Mouse (Mus musculus): ENCODE measurements around the gene Pcgf1. TPM values are rescaled to one million over a fixed set of nuclear protein-coding genes. Genes with fewer than 3 reads are reported as not detected.

Gene Pcgf1
- polyA plus RNA-seq, 1 experiment from 2014 or later: 18.0 TPM

DNA sequence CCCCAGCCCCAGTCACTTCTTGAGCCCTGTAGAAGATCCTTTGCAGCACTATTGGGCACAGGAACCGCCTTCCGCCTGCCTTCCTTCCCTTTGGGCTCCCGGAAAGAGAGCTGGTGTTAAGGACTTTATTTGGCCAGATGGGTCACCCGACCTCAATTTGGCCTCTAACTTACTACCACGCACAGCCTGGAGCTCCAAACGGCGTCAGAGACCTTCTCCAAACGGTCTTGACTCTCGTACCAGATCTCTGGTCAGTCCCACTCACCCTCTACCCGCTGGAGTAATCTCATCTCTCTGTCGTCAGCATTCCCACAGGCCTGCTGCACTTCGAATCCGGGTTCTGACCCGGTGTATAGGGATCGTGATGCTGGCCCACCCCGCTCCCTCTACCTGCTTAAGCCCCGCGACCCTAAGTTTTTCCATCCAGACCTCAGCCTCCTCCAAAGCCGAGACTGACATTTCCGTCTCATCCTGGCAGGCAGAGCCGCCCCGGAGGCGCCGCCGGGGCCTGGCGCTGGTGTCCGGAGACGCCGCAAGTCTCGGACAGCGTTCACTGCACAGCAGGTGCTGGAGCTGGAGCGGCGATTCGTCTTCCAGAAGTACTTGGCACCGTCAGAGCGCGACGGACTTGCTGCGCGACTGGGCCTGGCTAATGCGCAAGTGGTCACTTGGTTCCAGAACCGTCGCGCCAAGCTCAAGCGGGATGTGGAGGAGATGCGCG lies 9.7 kb downstream of the Pcgf1 start:
- ATAC-seq (replicated peaks; ENCODE audit: extremely low read depth, insufficient read depth, low FRiP score): no peak
- H3K4me2 ChIP-seq (ENCODE audit: low read depth, low read length): peak overlapping the region; percentile 62
- peak overlapping the region; percentile 1 for H3K9ac ChIP-seq (ENCODE audit: low read length)

DNA sequence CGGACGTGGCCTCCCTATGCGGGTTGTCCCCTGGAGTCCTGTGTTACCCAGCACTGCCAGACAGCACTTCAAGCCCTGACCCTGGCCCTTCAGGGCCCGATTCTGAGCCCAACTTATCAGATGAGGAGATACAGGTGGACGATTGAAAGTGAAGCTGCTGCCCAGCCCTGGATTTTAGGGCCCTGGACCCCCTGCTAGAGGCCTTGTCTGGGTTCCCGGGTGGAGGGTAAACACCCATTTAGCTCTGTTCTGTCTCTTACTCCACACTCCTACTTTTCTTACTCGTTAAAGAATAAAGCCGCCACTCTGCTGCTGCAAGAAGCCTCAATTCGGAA lies 10.2 kb downstream of the Pcgf1 start:
- ATAC-seq (replicated peaks; ENCODE audit: extremely low read depth, insufficient read depth, low FRiP score): no peak
- WGBS: 15% methylated on average over 9 of the region's 9 CpGs
- no peaks in the 10 kb centered on the region for H3K9me3 ChIP-seq (replicated peaks; ENCODE audit: control insufficient read depth, low read length)
- H3K27ac ChIP-seq (ENCODE audit: low read length): no peak overlapping the region
- H3K4me2 ChIP-seq (ENCODE audit: low read depth, low read length): peak overlapping the region; percentile 62
- H3K27me3 ChIP-seq (ENCODE audit: control insufficient read depth, insufficient read depth, low read length): peaks cover 58% of the 10 kb centered on the region
- H3K4me1 ChIP-seq (ENCODE audit: control insufficient read depth, insufficient read depth, low read length): peaks cover 8% of the 10 kb centered on the region
- H3K36me3 ChIP-seq (ENCODE audit: control insufficient read depth, insufficient read depth): no peaks in the 10 kb centered on the region
- H3K9ac ChIP-seq (ENCODE audit: low read length): peak overlapping the region; percentile 1; the same call in 1 of the 2 replicates
- peak overlapping the region; percentile 45 for H3K4me3 ChIP-seq (ENCODE audit: low read length)

More for the DNA sequence above, 9.7 kb downstream of the Pcgf1 start:
- Histone ChIP-seq H3K4me3 (ENCODE audit: low read length) (peak overlapping the region; percentile 45), H3K27me3 (ENCODE audit: control insufficient read depth, insufficient read depth, low read length) (peaks cover 63% of the 10 kb centered on the region), H3K36me3 (ENCODE audit: control insufficient read depth, insufficient read depth) (no peaks in the 10 kb centered on the region), H3K4me1 (ENCODE audit: control insufficient read depth, insufficient read depth, low read length) (peaks cover 6% of the 10 kb centered on the region), H3K27ac (ENCODE audit: low read length) (no peak overlapping the region), H3K9me3 (replicated peaks; ENCODE audit: control insufficient read depth, low read length) (no peaks in the 10 kb centered on the region)
- 2% methylated on average over 47 of the region's 47 CpGs for WGBS

DNA sequence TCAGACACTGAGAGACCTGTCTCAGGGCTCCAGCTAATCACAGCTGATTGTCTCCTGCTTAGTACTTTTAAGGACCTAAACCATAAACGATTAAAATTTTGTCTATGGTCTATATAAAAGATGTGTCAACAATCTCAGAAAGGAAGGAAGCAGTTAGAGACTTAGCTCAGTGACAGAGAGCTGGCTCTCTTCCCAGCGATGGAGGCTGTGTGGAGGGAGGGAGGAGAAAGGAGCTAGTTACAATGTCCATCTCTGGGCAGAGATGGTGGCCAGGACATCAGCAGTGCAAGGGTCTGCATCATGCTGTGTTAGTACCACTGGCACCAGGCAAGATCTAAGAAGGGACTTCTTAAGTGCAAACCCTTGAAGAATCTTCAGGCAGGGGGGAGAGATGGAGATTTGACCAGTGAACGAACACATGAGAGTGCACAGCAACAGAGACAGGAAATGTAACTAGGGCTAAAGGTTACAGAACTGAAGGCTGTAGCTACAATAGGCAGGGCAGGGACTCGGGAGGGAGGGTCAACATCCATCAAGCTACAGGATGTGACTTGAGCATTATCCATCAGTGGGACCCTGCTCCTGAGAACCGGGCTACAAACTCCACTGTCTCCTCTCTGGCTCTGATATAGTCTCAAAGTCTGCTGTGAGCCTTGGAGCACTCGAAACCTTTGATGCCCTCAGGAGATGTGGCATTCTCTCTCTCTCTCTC lies 14.9 kb downstream of the Pcgf1 start:
- Histone ChIP-seq H3K9me3 (replicated peaks; ENCODE audit: control insufficient read depth, low read length) (no peaks in the 10 kb centered on the region), H3K27ac (ENCODE audit: low read length) (peak overlapping the region; percentile 31; the same call in 1 of the 2 replicates), H3K9ac (ENCODE audit: low read length) (no peak overlapping the region), H3K4me2 (ENCODE audit: low read depth, low read length) (no peak overlapping the region), H3K4me1 (ENCODE audit: control insufficient read depth, insufficient read depth, low read length) (peaks cover 2% of the 10 kb centered on the region; the same call in 1 of the 2 replicates), H3K4me3 (ENCODE audit: low read length) (no peak overlapping the region), H3K27me3 (ENCODE audit: control insufficient read depth, insufficient read depth, low read length) (peaks cover 22% of the 10 kb centered on the region), H3K36me3 (ENCODE audit: control insufficient read depth, insufficient read depth) (no peaks in the 10 kb centered on the region)
- peak; percentile 28; the same call in 1 of the 2 replicates for ATAC-seq (replicated peaks; ENCODE audit: extremely low read depth, insufficient read depth, low FRiP score)
- WGBS: 33% methylated on average over 6 of the region's 6 CpGs

DNA sequence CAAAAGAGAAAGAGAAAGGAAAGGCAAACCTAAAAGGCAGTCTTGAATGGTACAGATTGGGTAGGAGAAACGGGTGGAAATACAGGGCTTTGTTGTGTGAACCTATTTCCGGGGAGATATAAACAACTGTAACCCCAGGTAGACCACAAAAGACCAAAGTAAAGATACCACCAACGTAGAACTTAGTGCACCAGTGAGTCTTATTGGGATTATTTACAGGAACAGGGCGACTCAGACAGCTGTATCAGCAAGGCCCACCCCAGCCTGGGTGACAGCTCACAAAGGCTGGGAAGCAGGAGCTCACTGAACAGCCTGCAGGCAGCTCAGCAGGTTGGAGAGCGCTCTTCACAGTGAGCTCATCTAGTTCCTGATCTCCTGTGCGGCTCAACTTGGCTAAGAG lies 18.3 kb downstream of the Pcgf1 start:
- H3K27me3 ChIP-seq (ENCODE audit: control insufficient read depth, insufficient read depth, low read length): peaks cover 6% of the 10 kb centered on the region
- no peak overlapping the region for H3K4me3 ChIP-seq (ENCODE audit: low read length)
- no peak overlapping the region for H3K9ac ChIP-seq (ENCODE audit: low read length)
- ATAC-seq (replicated peaks; ENCODE audit: extremely low read depth, insufficient read depth, low FRiP score): no peak
- no peak overlapping the region for H3K4me2 ChIP-seq (ENCODE audit: low read depth, low read length)
- H3K4me1 ChIP-seq (ENCODE audit: control insufficient read depth, insufficient read depth, low read length): peaks cover 4% of the 10 kb centered on the region
- H3K36me3 ChIP-seq (ENCODE audit: control insufficient read depth, insufficient read depth): no peaks in the 10 kb centered on the region
- no peaks in the 10 kb centered on the region for H3K9me3 ChIP-seq (replicated peaks; ENCODE audit: control insufficient read depth, low read length)
- 36% methylated on average over 6 of the region's 6 CpGs for WGBS
- no peak overlapping the region for H3K27ac ChIP-seq (ENCODE audit: low read length)

DNA sequence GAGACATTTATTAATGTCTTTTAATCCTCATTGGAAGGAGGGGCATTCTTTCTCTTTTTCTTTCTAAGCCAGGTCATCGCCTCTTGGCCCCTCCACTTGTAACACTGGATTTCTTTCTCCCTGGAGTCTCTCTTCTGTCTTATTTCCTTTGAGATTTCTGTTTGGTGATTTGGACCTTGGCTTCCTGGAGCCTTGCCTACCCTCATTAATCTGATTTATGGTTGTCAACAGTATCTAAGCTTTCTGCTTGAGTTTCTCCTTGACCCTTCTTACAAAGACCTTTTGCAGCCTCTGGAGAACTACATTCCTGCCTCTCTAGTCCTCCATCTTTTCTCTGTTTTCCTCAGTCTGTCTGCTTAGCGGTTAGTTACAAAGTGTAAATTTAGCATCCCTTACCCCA lies 20.7 kb downstream of the Pcgf1 start:
- peaks cover 6% of the 10 kb centered on the region for H3K27me3 ChIP-seq (ENCODE audit: control insufficient read depth, insufficient read depth, low read length)

DNA sequence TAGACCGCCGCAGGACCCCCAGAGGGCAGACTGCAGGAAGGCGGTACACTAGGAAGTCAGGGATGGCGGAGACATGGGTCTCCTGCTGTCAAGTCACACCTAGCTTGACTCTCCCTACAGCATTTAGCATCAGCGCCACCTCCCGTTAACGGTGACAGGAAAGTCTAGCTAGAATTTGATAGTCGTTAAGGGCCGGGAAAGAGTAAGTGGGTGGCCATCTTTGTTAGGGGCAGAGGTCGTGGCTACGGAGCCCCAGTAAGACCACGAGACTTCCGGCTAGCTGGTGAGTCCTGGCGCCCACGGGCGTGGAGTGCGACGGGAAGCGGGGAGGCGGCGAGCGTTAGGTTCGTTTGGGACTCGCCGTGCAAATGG lies 23.6 kb downstream of the Pcgf1 start, which contains the start of the genes Ccdc142 and Gm42688:
Gene Ccdc142, plus strand, starts transcription at position 286 of the 372 bp plus-strand sequence.
Gene Gm42688, plus strand, starts transcription at position 302 of the 372 bp plus-strand sequence.
- Histone ChIP-seq H3K4me3 (ENCODE audit: low read length) (peak within 1 kb of the TSS; percentile 81), H3K36me3 (ENCODE audit: control insufficient read depth, insufficient read depth) (no peaks in the 10 kb centered on the region), H3K4me1 (ENCODE audit: control insufficient read depth, insufficient read depth, low read length) (peaks cover 17% of the 10 kb centered on the region), H3K9ac (ENCODE audit: low read length) (peak within 1 kb of the TSS; percentile 92), H3K27me3 (ENCODE audit: control insufficient read depth, insufficient read depth, low read length) (peaks cover 3% of the 10 kb centered on the region), H3K4me2 (ENCODE audit: low read depth, low read length) (peak within 1 kb of the TSS; percentile 97), H3K9me3 (replicated peaks; ENCODE audit: control insufficient read depth, low read length) (no peaks in the 10 kb centered on the region), H3K27ac (ENCODE audit: low read length) (peak within 1 kb of the TSS; percentile 87)
- under 1% methylated on average over 25 of the region's 25 CpGs for WGBS
- ATAC-seq (replicated peaks; ENCODE audit: extremely low read depth, insufficient read depth, low FRiP score): peak; percentile 86

More for the DNA sequence above, 20.7 kb downstream of the Pcgf1 start:
- Histone ChIP-seq H3K4me1 (ENCODE audit: control insufficient read depth, insufficient read depth, low read length) (peaks cover 16% of the 10 kb centered on the region), H3K36me3 (ENCODE audit: control insufficient read depth, insufficient read depth) (no peaks in the 10 kb centered on the region), H3K4me3 (ENCODE audit: low read length) (no peak overlapping the region), H3K4me2 (ENCODE audit: low read depth, low read length) (no peak overlapping the region), H3K9ac (ENCODE audit: low read length) (no peak overlapping the region), H3K27ac (ENCODE audit: low read length) (no peak overlapping the region), H3K9me3 (replicated peaks; ENCODE audit: control insufficient read depth, low read length) (no peaks in the 10 kb centered on the region)
- 67% methylated on average over 2 of the region's 2 CpGs for WGBS
- ATAC-seq (replicated peaks; ENCODE audit: extremely low read depth, insufficient read depth, low FRiP score): no peak

DNA sequence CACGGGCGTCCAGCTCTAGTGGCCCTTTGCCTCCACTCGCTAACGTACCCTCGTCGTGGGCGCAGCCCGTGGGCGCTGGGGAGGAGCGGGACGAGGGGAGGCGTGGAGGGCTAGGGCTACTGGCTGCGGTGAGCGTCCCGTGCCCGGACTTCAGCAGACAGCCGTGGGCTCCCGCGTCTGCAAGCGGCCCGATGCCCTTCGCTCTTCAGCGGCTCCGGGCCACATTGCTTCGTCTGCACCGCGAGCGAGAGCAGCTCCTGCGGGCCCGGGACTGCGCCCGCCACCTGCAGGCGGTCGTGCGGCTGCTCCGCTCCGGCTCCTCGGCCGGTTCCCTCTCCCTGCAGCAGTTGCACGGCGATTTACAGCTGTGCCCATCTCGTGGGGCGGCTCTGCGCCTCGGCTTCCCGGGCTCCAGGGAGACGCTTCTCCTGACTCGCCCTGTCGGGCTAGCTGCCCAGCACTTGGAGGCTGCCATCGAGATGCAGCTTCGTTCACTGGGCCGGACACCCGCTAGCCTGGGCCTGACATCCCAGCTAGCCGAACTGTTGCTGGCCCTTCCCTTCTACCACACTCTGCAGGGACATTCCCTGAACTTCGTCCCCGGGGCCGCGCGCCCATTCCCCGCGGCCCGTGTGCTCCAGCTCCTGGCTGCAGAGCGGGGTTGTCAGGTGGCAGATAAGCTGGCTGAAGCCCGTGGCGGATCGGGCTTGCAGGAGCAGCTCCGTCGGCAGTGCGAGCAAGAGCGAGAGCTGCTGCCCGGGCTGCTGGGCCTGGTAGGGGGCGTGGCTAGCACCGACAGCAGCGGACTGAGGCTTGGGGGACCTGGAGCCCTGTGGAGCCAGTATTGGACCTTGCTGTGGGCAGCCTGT lies 24.3 kb downstream of the Pcgf1 start:
- H3K27me3 ChIP-seq (ENCODE audit: control insufficient read depth, insufficient read depth, low read length): peaks cover 3% of the 10 kb centered on the region
- WGBS: under 1% methylated on average over 72 of the region's 74 CpGs
- peak overlapping the region; percentile 92 for H3K9ac ChIP-seq (ENCODE audit: low read length)
- peaks cover 17% of the 10 kb centered on the region for H3K4me1 ChIP-seq (ENCODE audit: control insufficient read depth, insufficient read depth, low read length)
- no peaks in the 10 kb centered on the region for H3K36me3 ChIP-seq (ENCODE audit: control insufficient read depth, insufficient read depth)
- ATAC-seq (replicated peaks; ENCODE audit: extremely low read depth, insufficient read depth, low FRiP score): peak; percentile 79
- peak overlapping the region; percentile 87 for H3K27ac ChIP-seq (ENCODE audit: low read length)
- H3K9me3 ChIP-seq (replicated peaks; ENCODE audit: control insufficient read depth, low read length): no peaks in the 10 kb centered on the region
- peak overlapping the region; percentile 97 for H3K4me2 ChIP-seq (ENCODE audit: low read depth, low read length)
- peak overlapping the region; percentile 81 for H3K4me3 ChIP-seq (ENCODE audit: low read length)

DNA sequence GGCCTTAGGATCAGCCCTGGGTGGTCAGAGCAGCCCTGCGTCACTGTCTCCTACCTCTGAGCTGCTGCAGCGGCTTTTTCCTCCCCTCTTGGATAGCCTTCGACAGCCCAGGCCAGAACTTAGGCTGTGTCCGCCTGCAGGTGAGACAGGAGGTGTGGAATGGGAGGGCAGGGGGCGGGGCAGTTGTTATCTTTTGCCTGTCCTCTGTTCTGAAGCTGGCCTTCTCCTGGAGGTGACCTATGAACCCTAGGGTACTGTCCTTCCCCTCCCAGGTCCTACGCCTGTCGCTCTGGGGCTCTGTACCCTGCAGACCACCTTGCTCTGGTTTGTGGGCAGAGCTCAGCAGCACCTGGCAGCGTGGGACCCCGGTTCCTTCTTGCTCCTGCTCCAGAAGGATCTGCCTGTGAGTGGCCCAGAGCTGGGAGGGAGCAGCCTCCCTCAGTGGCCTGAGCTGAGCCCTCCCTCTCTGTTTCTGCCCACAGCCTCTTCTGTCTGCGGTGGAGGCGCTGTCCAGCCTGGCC lies 25.5 kb downstream of the Pcgf1 start:
- Histone ChIP-seq H3K9ac (ENCODE audit: low read length) (peak overlapping the region; percentile 92; the same call in 1 of the 2 replicates), H3K4me3 (ENCODE audit: low read length) (no peak overlapping the region), H3K27me3 (ENCODE audit: control insufficient read depth, insufficient read depth, low read length) (peaks cover 3% of the 10 kb centered on the region), H3K4me1 (ENCODE audit: control insufficient read depth, insufficient read depth, low read length) (peaks cover 20% of the 10 kb centered on the region), H3K27ac (ENCODE audit: low read length) (no peak overlapping the region), H3K9me3 (replicated peaks; ENCODE audit: control insufficient read depth, low read length) (no peaks in the 10 kb centered on the region), H3K4me2 (ENCODE audit: low read depth, low read length) (no peak overlapping the region), H3K36me3 (ENCODE audit: control insufficient read depth, insufficient read depth) (no peaks in the 10 kb centered on the region)
- no peak for ATAC-seq (replicated peaks; ENCODE audit: extremely low read depth, insufficient read depth, low FRiP score)
- WGBS: 60% methylated on average over 11 of the region's 11 CpGs

Measured in heart, embryonic 16.5 days (tissue).